Mouse (Mus musculus): ENCODE data around the gene Acot13. TPM values are rescaled to one million over a fixed set of nuclear protein-coding genes. Genes with fewer than 3 reads are reported as not detected.
"Not testable (repeated sequence)": the region's sequence is repeated elsewhere in the genome, so short reads cannot be mapped to it uniquely, and the experiment has no call there.

The Acot13 gene
- polyA plus RNA-seq, 1 experiment, result 67.1 TPM

- Histone ChIP-seq H3K36me3 (ENCODE audit: control insufficient read depth, insufficient read depth) (no peaks in the 10 kb centered on the region), H3K79me2 (ENCODE audit: control insufficient read depth, insufficient read depth) (no peaks in the 10 kb centered on the region), H3K27me3 (ENCODE audit: control insufficient read depth, insufficient read depth, insufficient read length) (no peaks in the 10 kb centered on the region), H3K4me3 (no peak overlapping the region), H3K4me2 (ENCODE audit: low read depth) (no peak overlapping the region), H3ac (ENCODE audit: control insufficient read depth, insufficient read length) (no peak overlapping the region)
- TF ChIP-seq CEBPB (IDR thresholded peaks at IDR 0.05; ENCODE audit: insufficient read depth, poor library complexity, severe bottlenecking) (no peak), MAX (IDR thresholded peaks at IDR 0.05; ENCODE audit: low read depth) (no peak)
Measured at GRCm38 (mm10) chr13:24778026-24778425, 53.3 kb downstream of the Acot13 start.

DNA sequence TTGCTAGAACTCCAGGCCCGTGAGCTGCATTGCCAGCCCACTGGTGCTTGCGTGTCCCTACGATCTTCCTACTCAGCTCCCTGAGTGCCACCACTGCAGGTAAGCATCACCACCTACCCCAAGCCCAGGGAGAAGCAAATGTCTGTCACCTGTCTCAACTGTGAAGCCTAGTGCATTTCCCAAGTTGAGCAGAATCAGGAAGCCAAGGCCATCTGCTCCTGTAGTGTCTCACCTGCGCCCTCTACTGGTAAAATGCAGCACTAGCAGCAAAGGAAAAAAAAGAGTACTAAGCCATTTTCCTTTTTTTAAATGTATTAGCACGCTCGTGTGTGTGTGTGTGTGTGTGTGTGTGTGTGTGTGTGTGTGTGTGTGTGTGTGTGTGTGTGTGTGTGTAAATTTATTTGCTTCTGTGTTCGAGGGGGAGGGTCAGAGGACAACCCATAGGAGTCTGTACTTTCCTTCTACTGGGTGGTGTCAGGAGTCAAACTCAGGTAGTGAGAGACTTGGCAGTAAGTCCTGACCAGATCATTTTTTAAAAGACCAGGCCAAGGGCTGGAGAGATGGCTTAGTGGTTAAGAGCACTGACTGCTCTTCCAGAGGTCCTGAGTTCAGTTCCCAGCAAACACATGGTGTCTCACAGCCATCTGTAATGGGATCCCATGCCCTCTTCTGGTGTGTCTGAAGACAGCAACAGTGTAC, 55.0 kb downstream of the Acot13 start:
- TF ChIP-seq MAX (IDR thresholded peaks at IDR 0.05; ENCODE audit: low read depth) (no peak), POLR2AphosphoS2 (IDR thresholded peaks at IDR 0.05; ENCODE audit: insufficient read length, low read depth) (no peak), E2F4 (IDR thresholded peaks at IDR 0.05; ENCODE audit: insufficient read depth) (no peak), USF1 (IDR thresholded peaks at IDR 0.05; ENCODE audit: low read depth) (no peak), MYOG (IDR thresholded peaks at IDR 0.05; ENCODE audit: control insufficient read depth in 1 of 3, insufficient read depth in 1 of 3, insufficient read length in 2 of 3, low read depth in 2 of 3) (no peak), TCF3 (IDR thresholded peaks at IDR 0.05; ENCODE audit: insufficient read length, low read depth) (no peak), MYOD1 (IDR thresholded peaks at IDR 0.05; ENCODE audit: control insufficient read depth in 1 of 3, insufficient read length in 2 of 3, low read depth in 2 of 3) (no peak), TCF12 (IDR thresholded peaks at IDR 0.05; ENCODE audit: insufficient read depth, poor library complexity, severe bottlenecking) (no peak), REST (IDR thresholded peaks at IDR 0.05; ENCODE audit: insufficient read depth, insufficient read length) (no peak), CEBPB (IDR thresholded peaks at IDR 0.05; ENCODE audit: insufficient read depth, poor library complexity, severe bottlenecking) (no peak), SRF (IDR thresholded peaks at IDR 0.05; ENCODE audit: control insufficient read depth, insufficient read length, low read depth) (no peak), POLR2A (IDR thresholded peaks at IDR 0.05; ENCODE audit: insufficient read length, low read depth) (no peak)

DNA sequence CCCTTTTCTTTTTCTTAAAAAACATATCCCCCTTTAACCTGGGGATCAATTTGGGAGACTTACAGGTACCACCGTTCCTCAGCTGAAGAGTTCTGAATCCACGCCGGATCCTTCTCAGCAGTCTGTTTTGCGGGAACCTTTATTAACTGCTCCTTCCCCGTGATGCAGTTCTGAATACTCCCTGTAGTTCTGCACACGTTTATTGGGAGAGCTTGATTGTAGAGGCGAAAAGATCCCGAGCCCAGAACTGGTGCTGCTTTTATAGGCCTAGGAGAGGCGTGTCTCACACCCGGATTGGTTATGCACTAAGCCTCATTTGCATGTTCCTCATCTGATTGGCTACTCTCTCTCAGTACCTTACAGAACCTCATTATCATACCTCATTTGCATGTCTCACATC, 59.9 kb downstream of the Acot13 start:
- not testable (repeated sequence) for H3ac ChIP-seq (ENCODE audit: control insufficient read depth, insufficient read length); H3K4me2 ChIP-seq (ENCODE audit: low read depth); H3K79me2 ChIP-seq (ENCODE audit: control insufficient read depth, insufficient read depth); H3K4me3 ChIP-seq; H3K36me3 ChIP-seq (ENCODE audit: control insufficient read depth, insufficient read depth); H3K27me3 ChIP-seq (ENCODE audit: control insufficient read depth, insufficient read depth, insufficient read length)

More for the DNA sequence above, 55.0 kb downstream of the Acot13 start:
- Histone ChIP-seq H3K36me3 (ENCODE audit: control insufficient read depth, insufficient read depth) (no peaks in the 10 kb centered on the region), H3K4me3 (no peak overlapping the region), H3ac (ENCODE audit: control insufficient read depth, insufficient read length) (no peak overlapping the region), H3K79me2 (ENCODE audit: control insufficient read depth, insufficient read depth) (no peaks in the 10 kb centered on the region), H3K4me2 (ENCODE audit: low read depth) (no peak overlapping the region), H3K27me3 (ENCODE audit: control insufficient read depth, insufficient read depth, insufficient read length) (no peaks in the 10 kb centered on the region)

Other genes starting within 250 kb of the Acot13 start
- gene Ripor2, start 249.4 kb downstream of the Acot13 start, polyA plus RNA-seq (2012; fragmentation: generic; extraction: Trizol), result 1.3 TPM
- gene Armh2, start 90.3 kb downstream of the Acot13 start, polyA plus RNA-seq (2012; fragmentation: generic; extraction: Trizol), result 0.07 TPM
- 10.8 TPM for gene Gmnn, start 69.6 kb downstream of the Acot13 start, polyA plus RNA-seq (2012; fragmentation: generic; extraction: Trizol)
- gene BC005537, start 29.9 kb downstream of the Acot13 start, polyA plus RNA-seq (2012; fragmentation: generic; extraction: Trizol), result 27.3 TPM
- 5.4 TPM for gene Tdp2, start 139 bp upstream of the Acot13 start, polyA plus RNA-seq (2012; fragmentation: generic; extraction: Trizol)
- gene D130043K22Rik, start 13.6 kb upstream of the Acot13 start, polyA plus RNA-seq (2012; fragmentation: generic; extraction: Trizol), result not detected
- 0.54 TPM for gene Aldh5a1, start 106.1 kb upstream of the Acot13 start, polyA plus RNA-seq (2012; fragmentation: generic; extraction: Trizol)
- gene Gpld1, start 111.6 kb upstream of the Acot13 start, polyA plus RNA-seq (2012; fragmentation: generic; extraction: Trizol), result 0.04 TPM
- gene Mrs2, start 188.8 kb upstream of the Acot13 start, polyA plus RNA-seq (2012; fragmentation: generic; extraction: Trizol), result 12.7 TPM
- 0.05 TPM for gene Dcdc2a, start 224.5 kb upstream of the Acot13 start, polyA plus RNA-seq (2012; fragmentation: generic; extraction: Trizol)

Measured in myocyte (in vitro differentiated cells).